Mouse (Mus musculus) embryonic fibroblast, embryonic 13.5 days (primary cell): Measurements from ENCODE around the gene Runx1.

Experiments
- CTCF ChIP-seq: IDR thresholded peaks from 2 replicates; pipeline ENCODE4 v1.5.1; 2011; ENCODE audit warnings: mild to moderate bottlenecking, control low read depth, low read length, moderate library complexity, borderline replicate concordance; ENCODE audit not compliant: insufficient read depth
- POLR2A ChIP-seq: IDR thresholded peaks from 2 replicates; pipeline ENCODE4 v1.6.1; 2011; ENCODE audit warnings: low read depth, mild to moderate bottlenecking, control low read depth, low read length, moderate library complexity

DNA sequence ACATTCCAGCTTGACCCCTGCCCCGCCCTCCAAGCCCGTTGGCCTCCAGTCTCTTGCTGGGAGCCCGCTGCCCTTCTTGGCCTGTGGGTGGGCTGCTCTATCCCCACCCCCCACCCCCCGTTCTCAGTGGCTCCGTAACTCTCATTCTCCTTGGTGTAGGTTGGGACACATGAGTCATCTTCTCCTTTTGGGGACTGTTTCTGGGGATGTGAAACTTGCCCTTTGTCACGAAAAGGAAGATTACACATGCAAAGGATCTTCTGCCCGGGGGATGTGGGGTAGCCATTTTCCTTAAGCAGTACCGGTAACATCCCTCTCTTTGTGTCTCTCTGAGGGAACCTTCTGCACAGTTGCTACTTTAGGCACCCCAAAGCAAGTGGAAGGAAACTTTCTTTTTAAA, 150.3 kb downstream of the Runx1 start:
- TF ChIP-seq CTCF (no peak), POLR2A (no peak)
